Mouse (Mus musculus): ENCODE results near the gene Mfap3l. TPM values are rescaled to one million over a fixed set of nuclear protein-coding genes. Genes with fewer than 3 reads are reported as not detected.
"Not testable (repeated sequence)": the region's sequence is repeated elsewhere in the genome, so short reads cannot be mapped to it uniquely, and the experiment has no call there.

Gene Mfap3l
- total RNA-seq, 2 experiments from 2014 or later: 8.7 to 10.4 TPM

GRCm38 (mm10) chr8:60645911-60646310 lies 13.3 kb downstream of the Mfap3l start:
- no peak for DNase-seq
- intact Hi-C loops (cut with DNase I): no loop called here

DNA sequence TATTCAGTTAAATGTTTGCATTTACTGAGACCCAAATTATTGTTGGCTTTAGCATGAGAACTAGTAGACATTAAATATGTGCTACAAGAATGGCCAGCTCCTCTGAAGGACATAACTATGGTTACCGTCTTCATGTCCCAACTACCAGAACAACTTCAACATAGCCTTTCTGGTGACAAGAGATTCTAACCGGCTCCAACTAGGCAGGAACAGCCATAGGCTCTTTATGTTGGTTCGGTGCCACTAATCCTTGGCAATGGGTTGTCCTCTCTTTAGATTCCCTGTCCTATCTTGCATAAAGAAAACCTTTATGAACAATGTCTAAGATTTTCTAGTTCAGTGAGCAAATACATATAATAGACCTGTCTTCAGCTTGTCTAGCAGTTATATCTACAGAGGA lies 14.7 kb downstream of the Mfap3l start:
- no peak for DNase-seq
- intact Hi-C loops (cut with DNase I): no loop called here

- intact Hi-C loops (cut with DNase I): no loop called here
Observed at GRCm38 (mm10) chr8:60649081-60649480, 16.5 kb downstream of the Mfap3l start.

DNA sequence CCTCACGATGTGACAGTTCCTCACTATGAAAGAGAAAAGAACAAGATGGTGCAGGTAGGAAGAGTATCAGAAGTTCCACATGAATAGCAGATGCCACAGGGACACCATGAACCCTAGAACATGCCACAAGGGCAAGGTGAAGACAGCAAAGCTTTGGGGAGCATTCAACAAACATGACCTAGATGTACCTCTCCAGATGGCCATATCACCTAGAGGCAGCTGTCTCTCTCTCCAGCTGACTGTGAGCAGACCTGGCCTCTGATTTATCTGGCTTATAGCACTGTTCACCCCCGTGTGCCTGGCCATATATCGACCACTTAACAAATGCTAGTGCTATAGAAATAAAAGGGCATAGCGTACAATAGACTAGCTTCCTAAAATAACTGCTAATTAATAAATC lies 17.5 kb downstream of the Mfap3l start:
- DNase-seq: no peak
- intact Hi-C loops (cut with DNase I): no loop called here

More at GRCm38 (mm10) chr8:60649081-60649480, 16.5 kb downstream of the Mfap3l start:
- no peak for DNase-seq

GRCm38 (mm10) chr8:60657425-60658113 lies 24.9 kb downstream of the Mfap3l start:
- DNase-seq: no peak

DNA sequence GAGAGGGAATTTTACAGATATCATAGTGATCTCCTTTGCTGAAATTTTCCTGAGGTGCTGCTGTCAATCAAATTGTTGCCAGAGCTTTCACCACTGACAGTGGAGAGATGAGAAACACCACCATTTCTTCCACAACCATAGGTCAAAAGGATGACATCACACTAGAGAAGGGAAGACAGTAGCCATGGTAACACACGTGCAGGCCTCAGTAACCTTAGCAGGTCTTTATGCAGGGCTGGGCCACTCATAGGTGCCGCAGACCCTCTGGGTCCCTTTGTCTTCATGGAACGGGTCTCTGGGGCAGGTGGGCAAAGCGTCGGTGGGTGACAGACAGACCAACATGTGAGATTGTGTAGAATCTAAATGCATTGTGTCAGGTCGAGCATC lies 25.5 kb downstream of the Mfap3l start:
- intact Hi-C loops (cut with DNase I): no loop called here
- DNase-seq: no peak

More at GRCm38 (mm10) chr8:60657425-60658113, 24.9 kb downstream of the Mfap3l start:
- intact Hi-C loops (cut with DNase I): no loop called here

- intact Hi-C loops (cut with DNase I); DNase-seq: not testable (repeated sequence)
Observed at GRCm38 (mm10) chr8:60658686-60659085, 26.1 kb downstream of the Mfap3l start.

- no peak for DNase-seq
- intact Hi-C loops (cut with DNase I): no loop called here
Observed at GRCm38 (mm10) chr8:60659721-60660120, 27.1 kb downstream of the Mfap3l start.

DNA sequence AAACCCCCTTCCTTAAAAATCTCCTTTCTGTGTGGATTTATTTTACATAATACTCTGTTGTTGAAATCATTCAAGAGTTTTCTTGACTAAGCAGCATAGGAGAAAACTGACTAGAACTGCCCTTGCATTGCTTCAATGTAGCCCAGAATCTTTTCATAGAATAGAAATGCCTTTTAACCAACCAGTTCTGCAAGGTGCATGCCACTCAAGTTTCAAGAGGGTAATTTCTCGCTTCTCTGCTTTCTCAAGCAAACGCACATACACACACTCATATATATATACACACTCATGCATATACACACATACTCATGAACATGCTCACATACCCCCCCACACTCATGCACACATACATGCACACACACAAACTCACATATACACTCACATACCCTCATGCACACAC lies 28.6 kb downstream of the Mfap3l start:
- no peak for DNase-seq
- intact Hi-C loops (cut with DNase I): no loop called here

GRCm38 (mm10) chr8:60663552-60663951 lies 30.9 kb downstream of the Mfap3l start:
- intact Hi-C loops (cut with DNase I): no loop called here
- DNase-seq: no peak

DNA sequence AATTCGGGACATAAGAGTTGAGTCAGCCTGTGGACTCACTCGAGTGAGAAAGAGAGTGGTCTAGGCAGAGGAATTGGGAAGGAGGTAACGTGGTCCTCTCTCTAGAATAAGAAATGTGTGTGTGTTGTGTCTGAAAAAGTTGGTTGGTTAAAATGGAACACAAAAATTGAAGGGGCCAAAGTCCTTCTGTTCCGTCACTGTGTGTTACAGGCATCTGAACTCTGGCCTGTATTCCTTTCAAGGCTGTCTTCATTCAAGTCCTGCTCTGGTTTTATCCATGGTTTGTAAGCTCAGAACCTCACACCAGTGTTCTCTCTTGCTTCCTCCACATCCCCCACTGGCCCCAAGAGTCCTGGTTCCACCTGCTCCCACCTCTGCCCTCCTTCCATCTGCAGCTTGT lies 33.2 kb downstream of the Mfap3l start:
- intact Hi-C loops (cut with DNase I): no loop called here
- no peak for DNase-seq

DNA sequence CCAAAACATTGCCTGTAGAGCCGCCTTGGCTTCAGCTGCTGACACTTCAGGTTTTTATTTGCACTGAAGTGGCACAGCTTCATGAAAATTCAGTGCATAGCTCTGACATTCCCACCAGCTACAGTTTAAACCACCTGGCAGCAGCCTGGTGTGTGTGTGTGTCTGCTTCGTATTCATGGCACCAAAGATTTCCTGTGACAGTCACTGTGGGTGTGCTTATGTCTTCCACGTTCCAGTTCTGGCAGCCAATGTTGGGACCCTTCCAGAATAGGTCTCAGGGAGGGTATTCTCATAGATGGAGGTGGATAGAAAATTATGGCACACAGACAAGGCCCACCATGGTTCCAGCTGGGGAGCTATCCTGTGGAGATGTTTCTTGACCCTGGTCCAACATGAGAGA lies 34.2 kb downstream of the Mfap3l start:
- no peak for DNase-seq
- intact Hi-C loops (cut with DNase I): no loop called here

DNA sequence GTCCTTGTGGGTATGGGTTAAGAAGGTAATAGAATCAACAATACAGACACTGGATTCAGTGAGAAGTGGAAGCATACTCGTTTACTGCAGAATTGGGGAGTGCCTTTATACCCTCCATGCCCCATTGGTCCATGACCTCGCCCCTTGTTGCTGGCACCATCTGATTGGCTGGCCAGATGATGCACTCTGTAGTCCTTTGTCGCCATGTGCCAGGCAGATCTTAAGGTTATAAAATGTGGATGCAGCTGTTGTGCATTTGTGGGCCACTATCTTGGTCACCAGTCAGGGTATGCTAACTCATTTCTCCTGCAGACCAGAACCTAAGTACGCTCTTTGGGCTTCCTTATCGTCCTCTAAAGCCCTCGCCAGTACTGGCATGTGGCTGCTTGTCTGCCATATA lies 46.0 kb downstream of the Mfap3l start:
- intact Hi-C loops (cut with DNase I): no loop called here
- DNase-seq: no peak

DNA sequence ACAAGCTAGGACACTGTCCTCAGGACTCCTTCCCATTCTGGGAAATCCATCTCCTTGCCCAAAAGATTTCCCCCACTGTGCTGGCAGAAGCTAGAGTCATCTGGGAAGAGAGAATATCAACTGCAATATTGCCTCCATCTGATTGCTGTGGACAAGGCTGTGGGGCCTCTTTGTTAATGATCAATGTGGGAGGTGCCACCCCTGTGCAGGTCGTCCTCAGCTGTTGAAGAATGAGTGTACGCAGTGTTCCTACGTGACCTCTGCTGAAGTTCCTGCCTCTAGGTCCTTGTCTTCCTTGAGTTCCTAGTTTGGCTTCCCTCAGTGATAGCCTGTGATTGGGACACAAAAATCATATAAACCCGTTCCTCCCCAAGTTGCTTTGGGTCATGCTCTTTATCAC lies 49.2 kb downstream of the Mfap3l start:
- intact Hi-C loops (cut with DNase I): no loop called here
- DNase-seq: no peak

DNA sequence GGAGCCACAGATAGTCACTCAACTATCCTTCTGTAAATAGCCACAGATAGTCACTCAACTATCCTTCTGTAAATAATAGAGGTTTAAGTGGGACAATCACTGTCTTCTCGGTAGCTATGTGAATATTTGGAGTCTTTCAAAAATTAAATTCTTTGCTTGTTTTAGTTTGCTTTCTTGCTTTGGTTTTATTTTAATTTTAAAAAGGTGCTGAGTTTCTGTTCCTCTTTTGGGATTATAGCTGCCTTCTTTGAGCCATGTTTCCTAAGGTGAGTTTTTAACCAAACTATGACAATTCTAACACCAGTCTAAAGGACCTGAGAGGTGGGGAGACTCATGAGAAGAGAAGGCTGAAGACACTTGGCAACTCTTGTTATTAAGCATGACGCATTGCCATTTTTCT lies 49.7 kb downstream of the Mfap3l start:
- DNase-seq: no peak
- intact Hi-C loops (cut with DNase I): no loop called here

DNA sequence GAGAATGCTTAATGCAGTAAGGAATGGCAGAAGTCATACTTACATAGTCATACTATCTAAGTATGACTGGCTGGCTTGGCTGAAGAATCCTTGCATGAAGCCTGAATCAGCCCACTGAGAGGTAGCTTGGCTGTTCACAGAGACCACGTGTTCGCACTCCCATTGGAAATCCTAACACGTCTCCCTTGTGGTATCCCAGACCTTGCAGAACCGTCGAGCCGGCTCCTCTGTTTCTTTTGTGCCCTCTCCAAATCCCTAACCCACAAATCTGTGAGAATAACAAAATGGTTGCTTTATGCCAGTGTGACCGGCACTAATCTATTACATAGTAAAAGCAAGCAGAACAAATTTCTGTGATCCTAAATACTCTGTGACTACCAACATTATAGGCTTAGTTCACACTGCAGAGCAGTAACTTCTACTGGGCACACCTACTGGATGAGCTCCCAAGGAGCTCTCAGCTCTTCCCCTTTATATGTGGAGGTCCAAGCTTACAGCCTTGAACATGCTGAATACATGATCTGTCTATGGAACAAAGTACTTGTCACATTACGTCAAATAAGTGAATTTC lies 79.0 kb downstream of the Mfap3l start:
- DNase-seq: no peak
- intact Hi-C loops (cut with DNase I): no loop called here

GRCm38 (mm10) chr8:60714724-60715123 lies 82.1 kb downstream of the Mfap3l start:
- intact Hi-C loops (cut with DNase I): no loop called here
- DNase-seq: no peak

DNA sequence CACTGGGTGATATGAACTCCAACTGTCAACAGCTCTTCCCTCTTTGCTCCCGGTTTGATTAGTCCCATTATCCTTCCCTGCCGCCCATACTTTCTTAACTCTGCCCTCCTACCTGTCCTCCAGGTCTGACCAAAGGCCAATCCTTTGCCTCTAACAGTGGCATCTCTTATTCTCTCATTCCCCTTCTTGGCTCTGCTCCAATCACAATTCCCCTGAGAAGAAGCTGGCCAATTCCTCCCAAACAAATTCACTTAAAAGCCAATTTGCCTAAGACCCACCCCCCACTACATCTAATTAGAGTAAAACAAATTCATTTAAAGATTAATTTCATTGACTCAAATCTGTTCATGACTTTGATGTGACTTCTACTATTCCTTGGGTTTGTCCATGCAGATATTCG lies 86.1 kb downstream of the Mfap3l start:
- DNase-seq: no peak
- intact Hi-C loops (cut with DNase I): no loop called here

Other genes with a start within 250 kb of the Mfap3l start
- not detected for gene Gm10283, start 129.6 kb upstream of the Mfap3l start, total RNA-seq (2021)
- not detected for gene Aadat, start 126.9 kb upstream of the Mfap3l start, total RNA-seq (2021)

Measured in heart, postnatal 36 days (tissue).